Mouse (Mus musculus) cortical plate, adult 2 months (tissue): ENCODE results near the gene Gfra4.

ENCODE experiments used
- CTCF ChIP-seq: fragments of 200-500 bp; IDR thresholded peaks from 2 replicates; pipeline ENCODE4 v1.5.1; 2011; ENCODE audit warnings: mild to moderate bottlenecking, control low read depth, low read length; ENCODE audit not compliant: insufficient read depth; ENCODE audit errors: extremely low read depth
- POLR2A ChIP-seq: fragments of 200-500 bp; IDR thresholded peaks from 2 replicates; pipeline ENCODE4 v1.6.1; 2011; ENCODE audit warnings: mild to moderate bottlenecking, low read length, control low read depth; ENCODE audit not compliant: insufficient read depth; ENCODE audit errors: extremely low read depth

DNA sequence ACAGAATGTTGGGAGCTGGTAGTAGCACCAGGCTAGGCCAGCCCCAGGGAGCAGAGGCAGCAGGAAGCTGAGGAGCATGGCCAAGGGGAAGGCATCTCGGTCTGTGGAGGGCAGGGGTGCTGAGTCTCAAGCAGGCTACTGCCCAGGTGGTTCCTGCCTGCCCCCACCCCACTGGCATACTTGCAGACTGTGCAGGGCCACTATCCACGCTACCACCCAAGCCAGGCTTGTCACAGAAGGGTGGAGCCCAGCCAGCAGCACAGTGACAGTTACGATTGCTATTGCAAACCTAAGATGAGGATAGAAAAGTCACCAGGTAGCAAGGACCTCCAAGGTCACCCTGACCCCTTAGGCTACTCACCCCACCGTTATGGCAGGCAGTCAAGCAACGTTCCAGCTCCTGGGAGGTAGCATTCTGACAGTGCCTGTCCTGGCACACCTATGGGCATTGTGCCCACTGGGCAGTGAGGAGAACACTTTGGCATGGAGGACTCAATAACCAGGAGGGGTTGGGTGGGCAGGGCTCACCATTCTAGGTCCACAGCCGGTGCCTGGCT, 10.1 kb upstream of the Gfra4 start:
- TF ChIP-seq CTCF (no peak), POLR2A (no peak)
